Mouse (Mus musculus) ES-E14 (cell line): Measurements from ENCODE around the gene Cep250. TPM values are rescaled to one million over a fixed set of nuclear protein-coding genes. Genes with fewer than 3 reads are reported as not detected.

ENCODE experiments used
- DNase-seq: peaks from one replicate; pipeline ENCODE4 v3.0.0-alpha.2; 2013; ENCODE audit warnings: low read depth, low spot score
- H3K27ac ChIP-seq: 2 replicates; pipeline ENCODE4 v1.5.1; 2012; ENCODE audit warnings: low read depth, mild to moderate bottlenecking, low read length, moderate library complexity, mixed read lengths; ENCODE audit not compliant: poor library complexity, insufficient read depth, severe bottlenecking
- H3K36me3 ChIP-seq: 2 replicates; pipeline ENCODE4 v1.6.1; 2012; ENCODE audit warnings: mild to moderate bottlenecking, low read length, moderate library complexity, mixed read lengths; ENCODE audit not compliant: control insufficient read depth, poor library complexity, insufficient read depth, severe bottlenecking
- H3K4me1 ChIP-seq, 2 experiments: fragments of 150-350 bp in 1 of 2; sonication (generic) in 1 of 2; 2 replicates each; pipeline ENCODE4 v1.6.1; 2012; ENCODE audit warnings: low read length in 2 of 2, mild to moderate bottlenecking in 1 of 2, mixed read lengths in 1 of 2; ENCODE audit not compliant: control insufficient read depth in 2 of 2, insufficient read depth in 2 of 2, poor library complexity in 1 of 2
- H3K4me3 ChIP-seq, 2 experiments: fragments of 150-350 bp in 1 of 2; sonication (generic) in 1 of 2; 2 replicates each; pipeline ENCODE4 v1.5.1; 2012; ENCODE audit warnings: low read length in 2 of 2, low read depth in 1 of 2, mild to moderate bottlenecking in 1 of 2, mixed read lengths in 1 of 2; ENCODE audit not compliant: insufficient read depth in 1 of 2, poor library complexity in 1 of 2, severe bottlenecking in 1 of 2
- H3K9ac ChIP-seq: 2 replicates; pipeline ENCODE4 v1.6.1; 2012; ENCODE audit warnings: low read depth, mild to moderate bottlenecking, low read length, mixed read lengths; ENCODE audit not compliant: poor library complexity, insufficient read depth, severe bottlenecking
- H3K9me3 ChIP-seq: fragments of 150-350 bp; sonication (generic); 2 replicates; pipeline ENCODE4 v1.6.1; 2012; ENCODE audit warnings: low read depth, mild to moderate bottlenecking, low read length; ENCODE audit not compliant: control insufficient read depth, insufficient read depth
- CHD2 ChIP-seq: IDR thresholded peaks from 2 replicates; pipeline ENCODE4 v1.6.1; 2014; ENCODE audit warnings: mild to moderate bottlenecking, low read depth, low read length, inconsistent platforms
- HCFC1 ChIP-seq: IDR thresholded peaks from 2 replicates; pipeline ENCODE4 v1.6.1; 2012; ENCODE audit warnings: low read length, inconsistent platforms, borderline replicate concordance; ENCODE audit not compliant: insufficient read depth
- MAFK ChIP-seq: IDR thresholded peaks from 2 replicates; pipeline ENCODE4 v1.6.1; 2014; ENCODE audit warnings: mild to moderate bottlenecking, low read depth, low read length, inconsistent platforms; ENCODE audit not compliant: insufficient read depth
- ZC3H11A ChIP-seq: IDR thresholded peaks from 2 replicates; pipeline ENCODE4 v1.6.1; 2012; ENCODE audit warnings: low read depth, mild to moderate bottlenecking, inconsistent platforms, low read length, borderline replicate concordance
- ZNF384 ChIP-seq: IDR thresholded peaks from 2 replicates; pipeline ENCODE4 v1.6.1; 2012; ENCODE audit warnings: low read depth, low read length, inconsistent platforms
- in situ Hi-C, 2 experiments: fragments of 600-800 bp; cut with MboI; formaldehyde crosslinking; loops; one replicate each; pipeline ENCODE4 v1.15.1; 2025; ENCODE audit warnings: low sequenced_read_pairs in 2 of 2, inconsistent platforms in 1 of 2; ENCODE audit not compliant: unreplicated experiment in 2 of 2
- total RNA-seq: library from RNA; depleted of rRNA; stranded (reverse); fragments of 300-350 nt; gene quantifications from 2 replicates; pipeline ENCODE4 v1.2.3, GENCODE M21; 2012

The Cep250 gene
- total RNA-seq, 1 experiment: 22.2 TPM

DNA sequence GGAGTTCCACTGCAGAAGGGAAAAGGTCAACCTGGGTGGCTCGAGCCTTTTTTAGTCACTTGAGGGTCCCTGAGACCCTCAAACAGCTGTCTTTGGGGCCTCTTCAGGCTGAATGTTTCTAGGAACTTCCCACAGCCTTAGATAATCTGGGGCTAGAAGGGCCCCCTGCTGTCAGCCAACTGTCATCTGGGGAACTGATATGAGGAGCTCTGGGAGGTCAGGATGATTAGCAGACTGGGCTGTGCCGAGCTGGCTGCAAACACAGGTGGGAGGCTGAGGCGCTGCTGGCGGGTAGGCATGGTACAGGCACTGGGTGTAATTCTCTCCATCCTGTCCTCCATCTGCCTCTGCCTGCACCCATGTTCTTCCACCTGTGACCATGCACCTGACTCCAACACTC lies 32.8 kb downstream of the Cep250 start:
- in situ Hi-C loops: no loop called here
- Histone ChIP-seq H3K9ac (no peak overlapping the region), H3K36me3 (peaks cover 32% of the 10 kb centered on the region), H3K4me3 (no peak overlapping the region), H3K9me3 (no peaks in the 10 kb centered on the region), H3K27ac (no peak overlapping the region), H3K4me1 (no peaks in the 10 kb centered on the region)
- no peak for DNase-seq
- TF ChIP-seq ZC3H11A: no peak
- no peak for TF ChIP-seq MAFK
- no peak for TF ChIP-seq ZNF384
- TF ChIP-seq CHD2: no peak
- no peak for TF ChIP-seq HCFC1

- DNase-seq: no peak
- in situ Hi-C loops: no loop called here
- Histone ChIP-seq H3K36me3 (peaks cover 37% of the 10 kb centered on the region), H3K4me1 (no peaks in the 10 kb centered on the region), H3K27ac (no peak overlapping the region), H3K9ac (no peak overlapping the region), H3K9me3 (no peaks in the 10 kb centered on the region), H3K4me3 (no peak overlapping the region)
- TF ChIP-seq ZNF384: no peak
- TF ChIP-seq CHD2: no peak
- no peak for TF ChIP-seq HCFC1
- no peak for TF ChIP-seq ZC3H11A
- no peak for TF ChIP-seq MAFK
Measured at GRCm38 (mm10) chr2:155991151-155991550, 34.9 kb downstream of the Cep250 start.

DNA sequence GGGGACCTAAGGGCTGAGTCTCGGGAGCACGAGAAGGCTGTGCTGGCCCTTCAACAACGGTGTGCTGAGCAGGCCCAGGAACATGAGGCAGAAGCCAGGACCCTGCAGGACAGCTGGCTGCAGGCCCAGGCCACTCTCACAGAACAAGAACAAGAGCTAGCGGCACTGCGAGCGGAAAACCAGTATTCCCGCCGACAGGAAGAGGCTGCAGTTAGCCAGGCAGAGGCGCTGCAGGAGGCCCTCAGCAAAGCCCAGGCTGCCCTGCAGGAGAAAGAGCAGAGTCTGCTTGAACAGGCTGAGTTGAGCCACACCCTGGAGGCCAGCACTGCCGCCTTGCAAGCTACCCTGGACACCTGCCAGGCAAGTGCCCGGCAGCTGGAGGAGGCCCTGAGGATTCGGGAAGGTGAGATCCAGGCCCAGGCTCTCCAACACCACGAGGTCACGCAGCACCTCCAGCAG lies 35.6 kb downstream of the Cep250 start:
- Histone ChIP-seq H3K9me3 (no peaks in the 10 kb centered on the region), H3K4me3 (no peak overlapping the region), H3K9ac (no peak overlapping the region), H3K36me3 (peaks cover 41% of the 10 kb centered on the region), H3K27ac (no peak overlapping the region), H3K4me1 (no peaks in the 10 kb centered on the region)
- in situ Hi-C loops: no loop called here
- DNase-seq: no peak
- TF ChIP-seq HCFC1: no peak
- no peak for TF ChIP-seq MAFK
- TF ChIP-seq ZNF384: no peak
- no peak for TF ChIP-seq CHD2
- TF ChIP-seq ZC3H11A: no peak

- Histone ChIP-seq H3K4me3 (no peak overlapping the region), H3K4me1 (peaks cover 0 to 5% of the 10 kb centered on the region in 2 experiments; a peak in 2 of 4 replicates), H3K27ac (no peak overlapping the region), H3K9me3 (no peaks in the 10 kb centered on the region), H3K36me3 (peaks cover 8% of the 10 kb centered on the region; the same call in 1 of the 2 replicates), H3K9ac (no peak overlapping the region)
- peak; percentile 65 for DNase-seq
- in situ Hi-C loops: no loop called here
- TF ChIP-seq HCFC1 (no peak), ZC3H11A (no peak), ZNF384 (no peak), MAFK (no peak), CHD2 (no peak)
Measured at GRCm38 (mm10) chr2:156005393-156005792, 49.1 kb downstream of the Cep250 start.

GRCm38 (mm10) chr2:156007888-156008532 lies 51.8 kb downstream of the Cep250 start, which contains the start of the genes 6430550D23Rik and Ergic3:
Gene 6430550D23Rik (minus strand): TSS chr2:156007977.
Gene Ergic3 (plus strand): TSS chr2:156008045.
- Histone ChIP-seq H3K9me3 (no peaks in the 10 kb centered on the region), H3K36me3 (peaks cover 22% of the 10 kb centered on the region), H3K4me3 (peak within 1 kb of the TSS; percentile 88 to 91), H3K27ac (peak within 1 kb of the TSS; percentile 63; the same call in 1 of the 2 replicates), H3K4me1 (peaks cover 0 to 5% of the 10 kb centered on the region in 2 experiments; a peak in 2 of 4 replicates), H3K9ac (peak within 1 kb of the TSS; percentile 91)
- DNase-seq: peak; percentile 98
- in situ Hi-C loops: no loop called here
- TF ChIP-seq ZC3H11A (no peak), HCFC1 (peak; percentile 73)
